Mouse (Mus musculus) thymus, adult 2 months (tissue): ENCODE results near the gene Nelfb.

ENCODE experiments used
- CTCF ChIP-seq: fragments of 200-500 bp; IDR thresholded peaks from 2 replicates; pipeline ENCODE4 v1.5.1; 2012; ENCODE audit warnings: mild to moderate bottlenecking, control low read depth, low read length, moderate library complexity, borderline replicate concordance; ENCODE audit not compliant: control insufficient read depth, poor library complexity, insufficient read depth; ENCODE audit errors: extremely low read depth
- POLR2A ChIP-seq: fragments of 200-500 bp; IDR thresholded peaks from 2 replicates; pipeline ENCODE4 v1.6.1; 2012; ENCODE audit warnings: mild to moderate bottlenecking, low read length, control low read depth, moderate library complexity; ENCODE audit not compliant: control insufficient read depth, poor library complexity, insufficient read depth; ENCODE audit errors: extremely low read depth

DNA sequence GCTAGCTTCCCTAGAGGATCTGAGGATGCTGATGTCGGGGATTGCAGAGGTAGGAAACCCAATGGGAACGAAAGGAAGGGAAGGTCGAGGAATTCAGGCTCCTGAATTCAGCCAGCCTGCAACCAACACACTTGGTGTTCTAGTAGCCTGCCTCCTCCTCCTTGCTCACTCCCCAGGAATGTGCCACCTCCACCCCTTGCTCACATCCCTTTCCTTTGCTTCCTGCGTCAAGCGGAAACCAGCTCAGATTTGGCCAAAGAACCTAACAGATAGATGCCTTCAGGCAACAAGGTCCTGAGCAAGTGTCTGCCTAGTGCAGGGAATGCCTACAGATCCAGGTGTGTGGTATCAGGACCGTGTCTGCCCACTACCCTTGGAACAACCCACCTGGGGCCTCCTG is 34.7 kb downstream of the Nelfb start:
- TF ChIP-seq CTCF, result no peak
- TF ChIP-seq POLR2A, result no peak
